Mouse (Mus musculus): ENCODE measurements around the gene Dock4.
A peak's percentile ranks its signal among the peaks of the same experiment; 100 is the strongest.

Dock4 gene

GRCm38 (mm10) chr12:40654312-40654711 is 208.6 kb downstream of the Dock4 start:
- DNase-seq (ENCODE audit: low read depth) = no peak

- no peak for DNase-seq (ENCODE audit: low read depth)
Measured at GRCm38 (mm10) chr12:40655861-40656260, 210.1 kb downstream of the Dock4 start.

DNA sequence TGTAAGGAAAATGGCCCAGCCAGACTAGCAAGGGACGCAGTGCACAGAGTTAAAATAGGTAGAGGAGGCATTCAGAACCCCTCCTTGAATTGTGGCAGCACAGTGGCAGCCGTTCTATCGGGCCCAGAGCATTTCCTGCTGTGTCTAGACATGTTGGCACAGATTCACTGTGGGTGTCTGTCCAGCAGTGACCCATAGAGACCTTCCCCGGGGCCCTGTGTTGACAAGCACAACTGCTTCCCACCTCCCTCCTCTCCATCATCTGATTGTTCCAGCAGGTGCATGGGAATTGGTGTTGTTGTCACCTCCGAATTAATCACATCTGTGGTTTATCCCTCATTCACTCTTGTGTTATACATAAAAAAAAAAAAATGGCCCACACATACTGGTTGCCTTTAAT is 210.7 kb downstream of the Dock4 start:
- DNase-seq (ENCODE audit: low read depth) = no peak

- DNase-seq (ENCODE audit: low read depth) = no peak
Measured at GRCm38 (mm10) chr12:40657229-40657885, 211.6 kb downstream of the Dock4 start.

DNA sequence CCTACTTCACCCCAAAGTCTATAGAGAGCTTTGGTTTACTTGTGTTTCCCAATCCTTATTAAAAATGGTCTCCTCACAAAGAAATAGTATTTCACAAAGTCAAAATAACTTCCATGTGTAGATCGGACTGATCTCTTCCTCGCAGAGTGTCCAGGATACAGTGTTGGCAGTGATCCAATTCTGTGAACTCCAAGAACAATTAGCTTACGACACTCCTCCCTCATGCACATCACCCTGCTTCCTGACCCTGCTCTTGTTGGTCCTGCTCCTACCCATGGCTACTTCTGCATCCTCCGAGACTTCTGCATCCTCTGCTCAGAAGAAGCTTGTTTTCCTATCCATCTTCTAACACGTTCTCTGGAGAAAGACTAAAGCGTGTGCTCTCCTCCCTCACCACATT is 213.9 kb downstream of the Dock4 start:
- no peak for DNase-seq (ENCODE audit: low read depth)

- DNase-seq (ENCODE audit: low read depth) = no peak
Measured at GRCm38 (mm10) chr12:40669460-40669859, 223.7 kb downstream of the Dock4 start.

GRCm38 (mm10) chr12:40670766-40671165 is 225.0 kb downstream of the Dock4 start:
- no peak for DNase-seq (ENCODE audit: low read depth)

- DNase-seq (ENCODE audit: low read depth) = no peak
Measured at GRCm38 (mm10) chr12:40679713-40680112, 234.0 kb downstream of the Dock4 start.

DNA sequence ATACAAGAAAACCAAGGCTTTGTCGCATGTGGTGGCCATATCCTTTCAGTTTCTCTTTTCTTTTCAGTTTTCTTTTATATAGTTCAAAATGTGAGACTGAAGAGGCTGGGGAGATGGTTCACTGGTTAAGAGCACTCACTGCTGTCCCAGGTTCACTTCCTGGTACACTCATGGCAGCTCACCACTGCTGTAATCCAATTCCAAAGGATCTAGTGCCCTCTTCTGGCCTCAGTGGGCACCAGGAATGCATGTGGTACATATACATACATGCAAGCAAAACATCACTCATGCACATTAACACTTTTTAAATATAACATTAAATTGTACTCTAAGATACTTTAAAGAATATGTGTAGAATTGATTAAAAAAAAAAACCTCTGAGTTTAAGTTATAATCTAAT is 234.8 kb downstream of the Dock4 start:
- DNase-seq (ENCODE audit: low read depth) = peak; percentile 63

DNA sequence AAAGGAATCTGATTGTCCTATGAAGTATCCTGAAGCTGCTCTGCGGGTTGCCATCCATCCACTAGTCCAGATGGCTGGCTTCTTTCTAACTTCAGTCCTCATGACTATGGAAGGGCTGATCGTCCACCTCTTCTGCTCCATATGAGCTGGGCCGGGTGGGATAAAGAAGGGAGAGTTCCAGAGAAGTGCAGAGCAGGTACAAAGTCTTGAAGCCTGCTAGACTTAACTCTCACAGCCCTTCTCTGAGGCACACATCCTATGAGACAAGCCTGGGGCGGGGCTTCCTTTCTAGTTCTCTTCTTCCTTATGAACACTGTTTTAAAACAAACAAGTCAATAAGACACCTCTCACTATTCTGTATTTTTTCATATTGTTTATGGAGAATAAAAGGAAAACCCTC is 245.7 kb downstream of the Dock4 start:
- DNase-seq (ENCODE audit: low read depth) = no peak

DNA sequence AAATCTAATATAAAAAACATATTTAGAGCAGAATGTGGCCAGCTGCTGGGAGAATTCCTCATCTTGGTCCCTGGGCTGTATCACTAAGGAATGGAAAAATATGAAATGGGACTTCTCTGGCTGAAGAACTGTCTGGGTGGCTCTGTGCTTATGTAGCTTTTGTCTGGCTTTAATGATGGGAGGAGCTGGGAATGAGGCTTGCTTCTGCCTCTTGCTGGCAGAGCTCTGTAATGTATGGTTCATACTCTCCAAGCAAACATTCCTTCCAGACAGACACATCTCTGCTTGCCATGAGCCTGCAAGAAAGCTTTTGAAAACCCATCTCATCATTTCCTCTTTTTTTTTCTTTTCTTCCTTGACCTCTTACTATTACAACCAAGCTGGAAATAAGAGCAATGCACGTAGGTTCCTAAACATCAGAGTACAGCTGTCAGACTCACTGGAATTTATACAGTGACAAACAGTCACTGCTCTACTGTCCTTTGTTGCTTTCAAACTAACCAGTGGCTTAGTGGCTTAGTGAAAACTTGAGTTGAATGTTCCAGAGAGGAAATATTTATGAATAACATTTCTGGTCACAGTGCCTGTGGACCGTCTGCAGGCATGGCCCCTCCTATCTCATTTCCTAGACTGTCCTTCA is 248.4 kb downstream of the Dock4 start:
- DNase-seq (ENCODE audit: low read depth) = no peak

- no peak for DNase-seq (ENCODE audit: low read depth)
Measured at GRCm38 (mm10) chr12:40698330-40698729, 252.6 kb downstream of the Dock4 start.

DNA sequence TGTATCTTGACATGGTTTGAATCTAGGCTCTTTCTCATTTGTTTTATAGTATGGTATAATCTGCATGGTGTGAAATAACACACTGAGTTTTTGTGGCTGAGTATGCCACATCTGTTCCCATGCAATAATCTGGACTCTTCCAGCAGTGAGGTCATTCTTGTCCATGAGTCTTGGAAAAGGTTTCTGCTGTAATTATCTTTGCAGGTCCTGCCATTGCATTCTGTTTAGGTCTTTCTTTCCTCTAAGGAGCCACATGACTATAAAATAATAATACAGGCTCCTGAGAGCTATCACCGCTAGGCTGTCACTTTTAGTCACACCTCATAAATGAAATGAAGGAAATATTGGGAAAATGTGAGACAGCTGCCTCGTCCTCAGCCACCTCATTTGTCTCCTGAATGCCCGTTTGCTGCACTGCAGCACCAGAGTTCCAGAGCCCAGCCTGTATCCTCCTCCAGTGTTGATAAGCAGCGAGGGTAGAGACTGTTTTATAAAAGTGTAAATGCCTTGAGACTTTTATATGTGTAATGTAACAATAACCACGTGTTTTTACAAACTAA is 256.6 kb downstream of the Dock4 start:
- DNase-seq (ENCODE audit: low read depth) = no peak

GRCm38 (mm10) chr12:40704296-40704695 is 258.5 kb downstream of the Dock4 start:
- no peak for DNase-seq (ENCODE audit: low read depth)

GRCm38 (mm10) chr12:40707108-40707507 is 261.4 kb downstream of the Dock4 start:
- no peak for DNase-seq (ENCODE audit: low read depth)

GRCm38 (mm10) chr12:40709094-40709493 is 263.3 kb downstream of the Dock4 start:
- no peak for DNase-seq (ENCODE audit: low read depth)

- no peak for DNase-seq (ENCODE audit: low read depth)
Measured at GRCm38 (mm10) chr12:40712235-40712634, 266.5 kb downstream of the Dock4 start.

DNA sequence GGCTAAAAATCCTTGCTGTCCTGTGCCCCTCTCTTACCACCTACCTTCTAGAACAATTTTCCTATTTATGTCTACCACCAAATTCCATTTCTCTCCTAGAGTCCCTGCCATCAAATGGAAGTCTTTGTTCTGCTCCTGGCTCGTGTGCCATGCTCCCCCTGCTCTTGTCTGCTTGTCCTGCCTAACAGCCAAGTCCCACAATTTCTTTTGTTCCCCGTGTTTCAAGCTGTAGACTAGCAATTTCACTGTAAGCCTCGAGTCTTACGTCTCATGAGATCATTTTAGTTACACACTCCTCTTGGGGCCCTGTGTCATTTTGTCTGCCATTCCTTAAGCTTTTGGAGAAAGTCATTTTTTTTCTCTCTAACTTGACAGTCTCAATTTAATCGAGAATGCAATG is 268.5 kb downstream of the Dock4 start:
- DNase-seq (ENCODE audit: low read depth) = no peak

DNA sequence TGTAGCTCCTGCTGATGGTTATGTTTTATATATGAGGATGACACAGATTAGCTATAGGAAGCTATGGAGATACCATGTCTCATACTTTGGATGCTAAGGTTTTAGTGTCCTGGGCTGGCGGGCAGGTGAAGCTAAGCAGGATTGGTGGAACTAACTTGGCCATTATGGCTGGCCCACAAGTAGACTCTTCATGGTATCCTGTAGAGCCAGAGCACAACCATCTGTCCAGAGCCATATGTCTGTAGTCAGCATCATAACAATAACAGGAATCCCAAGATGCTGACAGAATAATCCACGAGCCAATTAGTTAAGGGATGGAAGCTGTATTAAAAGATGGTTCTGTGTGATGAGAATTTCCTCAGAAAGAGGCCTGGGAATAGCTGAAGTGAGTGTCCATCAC is 269.4 kb downstream of the Dock4 start:
- no peak for DNase-seq (ENCODE audit: low read depth)

GRCm38 (mm10) chr12:40728373-40728772 is 282.6 kb downstream of the Dock4 start:
- DNase-seq (ENCODE audit: low read depth) = no peak

DNA sequence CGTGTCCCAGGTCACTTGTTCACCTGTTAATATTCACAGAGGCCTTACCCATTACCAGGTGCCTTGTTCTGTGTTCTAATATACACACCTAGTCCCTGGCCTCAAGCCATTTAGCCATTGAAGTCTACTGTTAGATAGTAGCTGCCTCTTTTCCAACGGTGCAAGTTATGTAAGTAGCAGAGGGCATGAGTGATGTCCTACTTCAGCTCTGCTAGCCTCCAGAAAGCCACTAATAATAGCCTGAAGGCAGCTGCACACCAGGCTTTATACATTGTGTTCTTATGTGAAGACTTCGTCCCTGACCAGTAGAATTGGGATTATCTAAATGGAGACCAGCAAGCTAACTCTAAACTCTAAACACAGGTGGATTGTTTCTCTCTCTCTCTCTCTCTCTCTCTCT is 285.0 kb downstream of the Dock4 start:
- DNase-seq (ENCODE audit: low read depth) = no peak

DNA sequence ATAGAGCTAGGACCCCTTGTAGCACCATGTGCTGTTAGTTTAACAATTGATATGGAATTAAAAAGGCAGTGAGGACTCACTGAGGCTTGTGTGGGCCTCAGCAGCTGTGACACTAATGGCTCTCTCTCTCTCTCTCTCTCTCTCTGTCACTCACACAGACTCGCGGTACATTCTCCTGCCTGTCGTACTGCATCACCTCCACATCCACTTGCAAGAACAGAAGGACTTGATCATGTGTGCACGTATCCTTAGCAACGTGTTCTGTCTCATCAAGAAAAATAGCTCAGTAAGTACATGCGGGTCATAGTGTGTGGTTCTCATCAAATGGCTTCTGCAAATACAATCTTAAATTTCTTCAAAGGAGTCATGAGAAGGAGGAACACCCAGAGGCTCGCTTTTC is 299.7 kb downstream of the Dock4 start:
- no peak for DNase-seq (ENCODE audit: low read depth)

- DNase-seq (ENCODE audit: low read depth) = no peak
Measured at GRCm38 (mm10) chr12:40746081-40746480, 300.3 kb downstream of the Dock4 start.

GRCm38 (mm10) chr12:40759281-40759680 is 313.5 kb downstream of the Dock4 start:
- DNase-seq (ENCODE audit: low read depth) = no peak
